Mouse (Mus musculus): ENCODE results near the gene Tekt3.

The Tekt3 gene

DNA sequence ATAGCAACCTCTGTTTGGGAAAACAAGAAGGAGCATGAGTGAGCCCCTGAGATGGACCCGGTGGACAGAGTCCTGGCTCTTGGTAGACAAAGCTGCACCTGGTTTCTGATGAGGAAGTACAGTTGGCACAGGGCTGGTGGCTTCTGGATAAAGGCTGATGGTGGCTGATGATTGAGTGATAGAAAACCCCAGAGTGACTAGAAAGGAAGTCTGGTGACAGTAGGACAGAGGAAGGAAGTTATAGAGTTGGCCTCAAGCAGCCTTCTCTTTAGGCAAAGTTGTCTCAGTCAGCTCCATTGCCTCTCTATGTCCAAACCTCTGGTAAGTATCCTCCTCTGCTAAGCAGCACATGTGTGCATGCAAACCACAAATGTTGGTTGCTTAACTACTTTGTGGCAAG lies 1.5 kb upstream of the Tekt3 start:
- DNase-seq: no peak

DNA sequence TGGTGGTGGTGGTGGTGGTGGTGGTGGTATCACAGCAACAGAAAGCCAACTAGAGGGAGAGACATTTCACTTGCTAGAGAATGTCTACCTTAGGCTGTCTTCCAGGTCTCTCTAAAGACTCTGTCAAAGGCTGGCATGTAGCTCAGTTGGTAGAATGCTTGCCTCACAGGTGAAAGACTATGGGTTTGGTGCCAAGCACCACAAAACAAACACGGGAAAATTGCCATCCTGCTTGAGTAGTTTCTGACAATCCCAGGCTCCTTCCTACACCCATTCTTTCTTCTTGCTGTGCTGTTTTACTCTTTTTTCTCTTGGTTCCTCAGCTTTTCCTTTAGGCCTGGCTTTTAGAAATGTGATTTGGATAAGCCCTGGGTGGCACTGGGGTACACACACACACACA lies 5.1 kb downstream of the Tekt3 start:
- DNase-seq: no peak

DNA sequence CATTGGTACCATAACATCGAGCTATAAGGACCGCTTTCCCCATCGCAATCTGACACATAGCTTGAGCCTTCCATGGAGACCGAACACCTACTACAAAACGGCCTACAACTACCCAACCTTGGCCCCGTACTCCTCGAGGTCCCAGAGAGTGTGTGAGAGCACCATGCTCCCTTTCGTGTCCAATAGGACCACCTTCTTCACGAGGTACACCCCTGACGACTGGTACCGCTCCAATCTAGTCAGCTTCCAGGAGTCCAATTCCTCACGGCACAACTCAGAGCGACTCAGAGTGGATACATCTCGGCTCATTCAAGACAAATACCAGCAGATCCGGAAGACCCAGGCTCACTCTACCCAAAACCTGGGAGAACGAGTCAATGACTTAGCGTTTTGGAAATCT lies 8.6 kb downstream of the Tekt3 start:
- no peak for DNase-seq

DNA sequence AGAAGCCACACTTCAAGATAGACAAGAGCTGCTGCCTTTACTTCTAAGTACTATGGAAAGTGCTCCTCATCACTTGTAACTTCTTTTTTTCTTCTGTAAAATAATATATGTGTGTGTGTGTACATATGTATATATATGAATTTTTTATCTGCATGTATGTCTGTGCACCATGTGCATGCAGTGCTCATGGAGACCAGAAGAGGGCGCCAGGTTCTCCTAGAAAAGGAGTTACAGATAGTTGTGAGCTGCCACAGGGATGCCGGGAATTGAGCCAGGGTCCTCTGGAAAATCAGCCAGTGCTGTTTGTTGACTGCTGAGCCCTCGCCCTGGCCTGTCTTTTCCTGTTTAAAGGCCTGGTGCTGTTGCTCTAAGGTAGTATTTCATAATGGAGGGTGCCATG lies 23.1 kb downstream of the Tekt3 start:
- DNase-seq: no peak

DNA sequence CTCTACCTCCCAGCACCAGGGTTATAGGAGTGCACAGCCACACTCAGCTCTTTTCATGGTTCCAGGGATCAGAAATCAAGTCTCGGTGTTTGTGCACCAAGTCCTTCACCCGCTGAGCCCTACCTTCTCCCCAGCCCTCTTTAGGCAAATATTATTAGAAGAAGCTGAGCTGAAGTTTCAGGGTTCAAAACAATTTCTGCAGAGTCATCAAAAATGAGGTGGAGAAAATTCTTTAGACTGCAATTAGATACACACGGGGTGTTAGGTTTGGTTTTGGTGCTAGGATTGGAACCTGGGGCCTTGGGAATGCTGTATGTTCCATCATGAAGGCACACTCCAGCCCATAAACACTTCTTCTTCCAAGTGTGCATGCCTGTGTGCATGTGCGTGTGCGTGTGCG lies 27.2 kb downstream of the Tekt3 start:
- DNase-seq: no peak

DNA sequence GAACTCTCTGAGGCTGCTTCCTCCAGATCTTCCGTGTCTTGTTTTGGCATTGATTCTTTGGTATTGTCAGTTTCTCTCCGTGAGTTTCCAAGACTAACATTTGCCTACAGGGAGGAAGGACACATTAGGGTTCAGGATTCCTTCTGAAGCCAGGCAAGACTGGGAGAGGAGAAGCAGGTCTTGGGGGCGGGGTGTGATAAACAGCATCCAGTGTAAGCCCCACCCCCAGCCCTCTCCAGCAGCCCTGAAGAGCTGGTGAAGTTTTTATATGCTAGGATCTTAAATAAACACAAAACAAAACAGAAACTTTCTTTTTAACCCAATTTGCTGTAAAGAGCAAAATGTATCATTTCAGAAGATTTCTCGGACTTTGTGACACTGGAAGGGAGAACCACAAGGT lies 28.8 kb downstream of the Tekt3 start:
- DNase-seq: no peak

DNA sequence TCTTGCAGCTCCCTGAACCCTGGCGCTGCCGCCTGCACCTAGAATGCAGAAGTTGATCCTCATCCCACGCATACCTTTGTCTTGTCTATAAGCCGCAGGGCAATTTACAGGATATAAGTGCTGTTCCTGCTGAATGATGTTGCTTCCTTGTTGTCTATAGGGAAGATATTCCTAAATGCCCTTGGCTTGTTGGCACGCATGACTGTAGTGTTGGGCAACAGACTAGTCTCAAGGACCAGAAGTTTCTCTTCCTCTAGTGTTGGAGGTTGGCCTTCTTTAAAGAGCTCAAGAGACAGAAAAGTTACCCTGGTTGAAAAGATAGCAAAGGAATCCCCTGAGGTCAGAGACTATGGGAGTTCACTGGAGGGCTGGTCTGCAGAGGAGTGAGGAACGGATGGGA lies 29.5 kb downstream of the Tekt3 start:
- DNase-seq: no peak

DNA sequence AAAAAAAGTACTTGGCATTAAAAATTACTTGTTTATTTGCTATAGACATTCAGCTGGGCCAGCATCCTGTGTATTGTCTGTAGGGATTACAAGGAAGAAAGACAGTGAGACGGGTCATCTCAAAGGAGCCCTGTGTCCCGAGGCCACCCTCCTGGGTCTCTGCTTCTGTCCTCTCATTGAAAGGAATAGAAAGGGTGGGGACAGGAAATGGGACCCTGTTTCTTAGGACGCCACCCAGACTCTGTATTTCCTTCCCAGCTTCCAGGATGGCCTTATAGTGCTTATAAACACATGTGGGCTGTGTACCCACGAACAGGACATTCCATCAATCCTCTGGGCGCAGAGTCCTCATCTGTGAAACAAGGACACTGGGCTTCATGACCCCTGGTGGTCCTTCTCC lies 30.8 kb downstream of the Tekt3 start:
- no peak for DNase-seq

DNA sequence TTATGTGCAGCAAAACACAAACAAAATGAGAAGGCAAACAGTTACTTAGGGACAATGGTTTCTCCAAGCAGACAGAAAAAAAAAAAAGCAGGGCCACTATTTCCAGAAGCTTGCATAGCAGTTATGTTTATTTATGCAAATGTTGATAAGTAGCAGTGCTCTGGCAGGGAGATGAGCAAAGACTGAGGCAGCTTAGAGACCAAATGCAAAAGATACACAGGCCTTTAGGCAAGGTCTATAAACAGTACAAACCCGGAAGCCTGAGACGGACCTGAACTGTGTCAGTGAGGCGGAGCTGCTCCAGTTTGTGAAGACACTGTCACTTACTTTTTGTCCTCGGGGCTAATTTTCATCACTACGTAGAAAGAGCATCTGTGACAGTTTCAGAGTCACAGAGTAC lies 32.1 kb downstream of the Tekt3 start:
- DNase-seq: no peak

DNA sequence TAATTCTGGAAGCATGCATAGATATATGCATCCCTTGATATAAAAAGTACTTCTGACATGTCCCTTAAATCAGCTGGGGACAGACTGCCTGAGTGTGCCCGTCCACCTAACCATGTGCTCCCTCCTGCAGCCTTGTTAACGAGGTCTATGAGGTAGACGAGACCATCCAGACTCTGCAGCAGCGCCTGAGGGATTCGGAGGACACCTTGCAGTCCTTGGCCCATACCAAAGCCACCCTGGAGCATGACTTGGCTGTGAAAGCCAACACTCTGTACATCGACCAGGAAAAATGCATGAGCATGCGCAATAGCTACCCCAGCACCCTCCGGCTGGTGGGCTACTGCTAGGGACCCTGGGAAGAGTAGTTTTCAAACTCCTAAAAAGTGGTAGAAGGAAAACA lies 33.0 kb downstream of the Tekt3 start:
- DNase-seq: no peak

DNA sequence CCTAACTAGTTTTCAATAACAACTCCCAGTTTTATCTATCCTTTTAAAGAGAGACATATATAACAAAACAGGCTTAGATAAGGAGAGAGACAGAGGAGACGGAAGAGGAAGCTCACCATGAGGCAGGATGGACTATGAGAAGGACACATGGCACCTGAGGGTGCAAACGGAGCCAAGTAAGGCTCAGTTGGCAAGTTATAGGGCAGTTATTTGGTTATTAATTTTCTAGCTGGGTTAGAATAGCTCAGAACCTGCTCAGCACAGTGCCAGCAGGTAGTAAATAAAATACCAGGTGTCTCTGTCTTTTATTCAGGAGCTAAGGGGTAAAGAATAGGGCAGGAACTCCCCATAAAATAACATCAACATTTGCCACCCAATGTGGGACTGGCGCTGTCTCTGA lies 36.6 kb downstream of the Tekt3 start:
- no peak for DNase-seq

DNA sequence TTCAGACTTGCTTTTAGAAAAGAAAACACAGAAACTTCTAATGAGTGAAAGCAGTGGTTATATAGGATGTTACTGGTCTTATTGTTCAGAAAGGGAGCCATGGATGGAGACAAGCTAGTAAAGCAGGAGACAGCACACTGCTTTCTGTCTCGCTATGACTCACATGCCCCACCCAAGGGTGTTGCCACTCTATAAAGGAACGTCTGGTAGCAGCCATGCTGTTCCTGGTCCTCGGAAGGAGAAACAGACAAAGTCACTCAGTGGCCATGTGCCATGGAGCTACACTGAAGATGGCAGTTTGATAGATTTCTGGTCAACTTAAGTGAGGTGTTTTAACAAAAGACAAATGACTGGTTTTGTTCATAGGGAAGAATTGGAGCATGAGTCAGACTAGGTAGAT lies 37.9 kb downstream of the Tekt3 start:
- DNase-seq: no peak

DNA sequence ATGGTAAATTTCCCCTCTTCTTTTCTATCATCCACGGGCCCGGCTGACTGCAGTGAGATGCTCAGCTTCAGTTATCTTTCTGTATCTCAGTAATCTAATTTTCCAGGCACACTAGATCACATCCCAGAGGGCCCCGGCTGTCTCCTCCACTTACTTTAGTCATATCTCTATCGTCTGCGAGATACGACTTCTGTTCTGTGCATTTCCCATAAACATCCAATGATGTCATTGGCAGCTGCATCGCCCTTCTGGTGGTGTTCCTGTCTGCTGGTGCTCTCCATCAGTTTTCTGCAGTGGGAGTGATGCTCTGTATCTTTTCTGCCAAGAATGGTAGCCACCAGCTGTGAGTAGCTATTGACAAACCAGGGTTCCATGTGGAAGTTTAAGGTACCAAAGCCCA lies 41.8 kb downstream of the Tekt3 start:
- DNase-seq: no peak

DNA sequence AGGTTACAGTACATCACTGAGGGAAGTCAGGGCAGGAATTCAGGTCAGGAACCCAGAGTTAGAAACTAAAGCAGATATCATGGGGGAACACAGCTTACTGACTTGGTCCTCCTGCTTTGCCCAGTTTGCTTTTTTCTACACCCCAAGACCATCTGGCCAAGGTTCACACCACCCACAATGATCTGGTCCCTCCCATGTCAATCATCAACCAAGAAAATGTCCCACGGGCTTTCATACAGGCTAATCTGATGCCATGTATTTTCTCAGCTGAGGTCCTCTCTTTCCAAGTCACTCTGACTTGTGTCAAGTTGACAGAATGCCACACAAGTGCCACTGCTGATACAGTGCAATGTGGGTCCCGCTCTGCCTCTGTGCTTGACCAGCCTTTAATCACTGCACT lies 42.6 kb downstream of the Tekt3 start:
- no peak for DNase-seq

DNA sequence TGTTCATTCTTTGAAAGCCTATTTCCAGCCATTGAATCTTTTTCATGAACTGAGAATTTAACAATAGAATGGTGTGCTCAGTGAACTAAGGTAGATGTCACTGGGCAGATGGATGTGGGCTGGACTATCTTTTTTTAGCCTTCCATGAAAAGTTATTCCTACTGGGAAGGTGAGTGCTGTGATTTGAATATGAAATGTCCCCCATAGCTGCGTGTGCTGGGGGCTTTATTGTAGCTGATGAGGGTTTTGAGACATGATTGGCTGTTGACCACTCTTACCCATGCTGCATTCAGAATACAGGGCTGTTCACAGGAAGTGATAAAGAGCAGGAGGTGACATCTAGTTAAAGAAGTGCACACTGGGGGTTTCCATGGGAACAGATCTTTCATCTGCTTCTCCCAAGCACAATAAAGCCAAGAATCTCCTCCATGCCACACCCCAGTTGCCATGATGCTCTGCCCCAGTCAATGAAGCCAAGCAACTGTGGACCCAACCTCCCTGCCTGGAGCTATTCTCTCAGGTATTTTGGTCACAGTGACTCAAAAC lies 47.8 kb downstream of the Tekt3 start:
- no peak for DNase-seq

DNA sequence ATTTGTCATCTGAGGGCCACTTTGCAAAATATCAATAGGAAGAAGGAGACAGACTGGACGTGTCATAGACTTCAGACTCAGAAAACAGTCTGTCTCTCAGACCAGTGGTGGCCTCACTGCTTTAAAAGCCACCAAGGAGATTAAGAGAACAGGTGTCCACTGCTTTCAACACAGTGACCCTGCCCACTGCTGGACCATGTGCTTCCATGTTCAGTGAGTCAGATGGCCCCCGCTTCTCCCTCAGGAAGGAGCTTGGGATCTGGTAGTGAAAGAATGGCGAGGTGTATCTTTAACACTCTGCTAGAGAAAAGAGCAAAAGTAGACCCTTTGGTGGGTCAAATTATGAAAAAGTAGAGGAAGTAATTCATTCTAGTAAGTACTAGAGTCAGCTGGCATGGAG lies 48.9 kb downstream of the Tekt3 start:
- no peak for DNase-seq

DNA sequence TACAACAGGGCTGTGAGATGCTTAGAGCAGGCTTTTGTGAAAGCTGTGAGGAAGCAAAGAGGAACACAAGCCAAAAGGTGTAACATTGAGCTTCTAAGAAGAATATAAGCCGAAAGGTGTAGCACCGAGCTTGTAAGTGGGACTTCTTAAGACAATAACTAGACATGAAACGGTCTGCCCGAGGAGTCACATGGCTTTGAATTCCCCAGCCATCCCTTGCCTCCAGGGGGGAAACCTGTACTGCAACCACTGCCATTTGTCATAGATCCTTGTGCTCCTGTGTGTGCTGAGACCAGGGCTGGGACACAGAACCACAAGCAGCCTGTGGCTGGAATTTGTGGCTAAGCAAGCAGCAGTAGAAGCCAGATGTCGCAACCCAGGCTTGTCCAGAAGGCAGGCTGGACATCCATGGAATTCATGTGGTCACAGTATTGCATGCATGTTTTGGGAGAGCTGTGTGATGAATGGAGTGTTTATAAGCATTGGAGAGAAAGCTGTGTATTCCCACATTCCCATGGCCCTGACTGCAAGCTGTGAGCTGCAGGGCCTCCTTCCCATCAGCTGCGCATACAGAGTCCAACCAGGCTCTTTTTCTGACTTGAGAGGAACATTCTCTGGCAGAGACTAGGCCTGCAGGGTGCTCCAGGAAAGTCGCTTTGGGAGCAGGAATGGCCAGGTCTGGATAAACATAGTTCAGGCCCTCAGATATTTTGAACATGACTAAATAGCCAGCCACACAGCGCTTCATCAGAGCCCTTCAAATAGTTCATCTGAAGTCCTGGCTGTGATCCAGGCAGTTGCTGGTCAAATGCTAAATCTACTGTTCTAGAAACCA lies 53.6 kb downstream of the Tekt3 start:
- DNase-seq: no peak

DNA sequence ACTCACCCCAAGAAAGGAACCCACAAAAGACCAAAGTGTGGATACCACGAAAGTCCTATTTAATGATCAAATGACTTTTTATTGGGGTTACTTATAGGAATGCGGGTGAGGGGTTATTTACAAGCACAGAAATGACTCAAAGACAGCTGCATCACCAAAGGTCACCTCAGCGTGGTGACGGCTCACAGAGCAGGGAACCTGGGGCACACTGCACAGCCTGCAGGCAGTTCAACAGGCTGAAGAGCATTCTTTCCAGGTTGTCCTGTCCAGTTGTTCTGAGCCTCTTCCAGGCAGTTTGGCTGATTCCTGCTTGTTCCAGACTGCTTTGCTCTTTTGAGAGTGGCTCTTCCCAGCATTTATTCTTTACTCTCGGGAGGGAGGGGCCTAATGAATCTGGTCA lies 55.2 kb downstream of the Tekt3 start:
- no peak for DNase-seq

DNA sequence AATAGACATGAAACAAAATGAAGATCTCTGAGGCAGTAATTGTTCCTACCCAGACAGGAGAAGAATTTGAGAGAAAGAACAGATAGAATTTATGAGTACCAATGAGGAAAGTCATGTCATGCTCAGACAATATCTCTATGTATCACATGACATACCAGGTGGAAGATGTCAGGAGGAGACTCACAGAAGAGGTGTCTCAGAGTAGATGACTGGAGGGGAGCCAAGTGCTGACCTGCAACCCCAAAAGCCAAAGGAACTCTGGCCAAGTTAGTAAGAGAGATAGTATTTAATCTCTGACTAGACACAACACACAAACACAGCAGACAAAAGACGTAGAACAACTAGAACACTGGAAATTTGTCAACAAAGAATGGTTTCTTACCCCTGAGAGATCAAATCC lies 55.8 kb downstream of the Tekt3 start:
- no peak for DNase-seq

DNA sequence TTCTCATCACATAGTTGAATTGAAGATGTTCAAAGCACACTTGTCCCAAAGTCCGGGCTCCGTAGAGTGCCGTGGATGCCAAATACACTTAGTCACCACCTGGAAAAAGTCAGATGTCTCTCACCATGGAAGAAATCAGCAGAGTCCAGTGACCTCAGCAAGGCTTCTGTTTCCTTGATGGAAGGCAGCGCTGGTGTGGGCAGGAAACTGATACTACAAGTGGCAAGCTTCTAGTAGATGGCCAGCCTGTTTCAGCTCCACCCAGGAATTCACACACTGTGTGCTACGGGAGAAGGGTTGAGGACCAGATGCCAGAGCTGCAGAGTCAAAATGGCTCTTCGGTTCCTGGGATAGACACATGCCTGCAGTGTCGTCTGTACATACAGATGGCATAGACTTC lies 58.3 kb downstream of the Tekt3 start:
- no peak for DNase-seq

DNA sequence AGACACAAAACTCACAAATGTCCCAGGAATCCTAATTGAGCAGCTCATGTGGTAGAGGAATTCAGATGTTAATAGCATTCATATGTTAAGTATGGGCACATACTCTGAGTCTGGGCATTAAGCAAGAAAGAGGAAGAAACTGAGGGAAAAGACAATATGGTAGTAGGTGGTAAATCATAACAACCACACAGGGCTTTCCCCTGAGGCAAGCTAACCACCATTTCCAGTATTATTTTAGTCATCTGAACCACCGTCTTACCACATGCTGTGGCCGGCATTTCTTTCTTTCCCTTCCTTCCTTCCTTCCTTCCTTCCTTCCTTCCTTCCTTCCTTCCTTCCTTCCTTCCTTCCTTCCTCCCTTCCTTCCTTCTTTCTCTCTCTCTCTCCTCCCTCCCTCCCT lies 60.8 kb downstream of the Tekt3 start:
- DNase-seq: no peak

DNA sequence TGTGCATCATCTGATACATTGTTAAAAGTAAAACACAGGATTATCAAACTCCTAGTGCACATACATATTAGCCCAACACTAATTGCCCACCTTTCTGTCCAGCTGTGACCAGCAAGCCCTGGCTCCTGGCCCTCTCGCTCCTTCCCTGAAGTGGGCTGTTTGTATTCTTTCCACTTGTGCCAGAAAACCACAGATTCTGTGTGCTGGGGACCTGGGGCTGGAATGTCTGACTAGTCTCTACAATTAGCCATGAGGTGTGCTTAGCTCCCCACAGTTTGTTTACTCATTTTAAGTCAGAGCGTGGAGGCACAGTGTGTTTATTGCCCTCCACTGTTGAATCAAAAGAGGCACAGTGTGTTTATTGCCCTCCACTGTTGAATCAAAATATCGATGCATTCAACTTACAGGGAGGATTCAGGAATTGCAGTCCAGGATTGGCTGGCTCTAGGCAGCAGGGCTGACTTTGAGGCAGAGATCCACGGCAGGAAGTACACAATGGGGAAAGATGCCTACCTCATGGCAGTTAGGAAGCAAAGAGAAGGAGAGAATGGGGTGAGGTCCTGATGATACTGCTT lies 61.4 kb downstream of the Tekt3 start:
- DNase-seq: no peak

DNA sequence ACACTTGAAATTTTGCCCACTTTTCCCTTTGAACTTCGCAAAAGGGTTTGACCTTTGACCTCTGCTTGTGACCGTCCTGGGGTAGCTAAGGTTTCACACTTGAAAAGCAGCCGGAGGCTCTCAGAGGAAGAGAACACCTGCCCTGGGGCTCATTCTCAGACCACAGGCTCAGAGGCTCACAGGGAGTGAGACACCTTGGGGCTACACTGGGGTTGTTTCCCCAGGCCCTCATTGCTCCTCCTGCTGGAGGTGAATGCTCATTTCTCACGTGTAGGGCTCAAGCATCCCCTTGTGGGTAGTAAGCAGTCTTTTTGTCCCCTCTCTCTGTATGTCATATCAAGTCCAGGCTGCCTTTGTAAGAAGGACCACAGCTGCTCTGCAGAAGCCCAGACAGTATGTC lies 62.9 kb downstream of the Tekt3 start:
- DNase-seq: no peak

DNA sequence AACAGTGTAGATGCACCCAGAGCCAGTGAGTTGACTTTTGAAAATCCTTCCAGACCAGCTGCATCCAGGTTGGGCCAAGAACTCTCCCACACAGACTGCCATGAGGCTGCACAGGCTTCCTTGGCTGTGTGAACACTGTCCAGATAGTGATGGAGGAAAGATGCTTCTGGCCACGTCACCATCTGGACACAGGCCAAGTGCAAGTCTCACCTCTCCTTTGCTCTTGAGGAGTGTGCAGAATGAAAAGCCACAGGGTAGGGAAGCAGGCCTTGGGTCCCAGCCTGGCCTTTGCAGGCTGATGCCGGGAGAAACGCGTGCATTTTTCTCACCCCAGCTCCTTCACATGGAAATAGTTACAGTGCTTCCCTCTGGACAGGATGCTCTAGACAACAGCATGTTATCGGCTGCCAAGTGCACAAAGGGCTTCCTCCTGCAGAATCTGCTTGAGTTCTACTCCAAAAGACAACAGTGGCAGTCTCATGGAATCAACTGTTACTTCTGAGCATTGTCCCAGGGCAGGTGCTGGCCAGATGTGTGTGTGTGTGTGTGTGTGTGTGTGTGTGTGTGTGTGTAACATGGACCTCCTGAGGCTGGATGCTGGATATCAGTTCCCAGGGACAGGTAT lies 64.5 kb downstream of the Tekt3 start:
- no peak for DNase-seq

Data from cerebellum, adult 8-10 months (tissue).